Mouse (Mus musculus) intestine, embryonic 16.5 days (tissue): ENCODE data around the gene Timm13. TPM values are rescaled to one million over a fixed set of nuclear protein-coding genes. Genes with fewer than 3 reads are reported as not detected.

Experiments
- ATAC-seq: fragments of 200-750 bp; cut with Nextera tagmentation; 2 replicates; pipeline ENCODE4 v1.8.0; 2017; ENCODE audit warnings: moderate TSS enrichment, moderate library complexity
- H3K27ac ChIP-seq: fragments of 300-500 bp; sonication (generic); 2 replicates; pipeline ENCODE4 v1.5.1; 2014; ENCODE audit warnings: mild to moderate bottlenecking, low read length
- H3K27me3 ChIP-seq: fragments of 300-500 bp; sonication (generic); replicated peaks from 2 replicates; pipeline ENCODE4 v1.6.1; 2014; ENCODE audit warnings: low read length, control low read depth, mixed read lengths; ENCODE audit not compliant: control insufficient read depth, insufficient read depth
- H3K36me3 ChIP-seq: fragments of 300-500 bp; sonication (generic); 2 replicates; pipeline ENCODE4 v1.6.1; 2014; ENCODE audit warnings: low read length, control low read depth; ENCODE audit not compliant: control insufficient read depth, insufficient read depth
- H3K4me1 ChIP-seq: fragments of 300-500 bp; sonication (generic); 2 replicates; pipeline ENCODE4 v1.6.1; 2014; ENCODE audit warnings: low read length, control low read depth, mixed read lengths; ENCODE audit not compliant: control insufficient read depth, insufficient read depth
- H3K4me2 ChIP-seq: fragments of 300-500 bp; sonication (generic); 2 replicates; pipeline ENCODE4 v1.6.1; 2014; ENCODE audit warnings: low read depth, low read length, control low read depth
- H3K4me3 ChIP-seq: fragments of 300-500 bp; sonication (generic); 2 replicates; pipeline ENCODE4 v1.5.1; 2014; ENCODE audit warnings: mild to moderate bottlenecking, low read length
- H3K9ac ChIP-seq: fragments of 300-500 bp; sonication (generic); 2 replicates; pipeline ENCODE4 v1.6.1; 2014; ENCODE audit warnings: low read depth, low read length
- H3K9me3 ChIP-seq: fragments of 300-500 bp; sonication (generic); 2 replicates; pipeline ENCODE4 v1.6.1; 2016; ENCODE audit warnings: low read length, control low read depth; ENCODE audit not compliant: control insufficient read depth
- WGBS: fragments of 180-500 bp; shearing (Covaris S2); extraction: QIAGEN DNeasy Blood & Tissue Kit; methylation state at CpG from one replicate; pipeline ENCODE4 v1.1.7; 2014; 5-methylcytosine and 5-hydroxymethylcytosine counted together
- polyA plus RNA-seq: library from polyadenylated mRNA; unstranded; fragments of >200 nt; fragmentation: Nextera tagmentation; extraction: Ambion mirVana; gene quantifications from 2 replicates; pipeline ENCODE4 v1.2.1, GENCODE M21; 2015

Timm13 gene
- polyA plus RNA-seq, 1 experiment from 2014 or later: 410 TPM

DNA sequence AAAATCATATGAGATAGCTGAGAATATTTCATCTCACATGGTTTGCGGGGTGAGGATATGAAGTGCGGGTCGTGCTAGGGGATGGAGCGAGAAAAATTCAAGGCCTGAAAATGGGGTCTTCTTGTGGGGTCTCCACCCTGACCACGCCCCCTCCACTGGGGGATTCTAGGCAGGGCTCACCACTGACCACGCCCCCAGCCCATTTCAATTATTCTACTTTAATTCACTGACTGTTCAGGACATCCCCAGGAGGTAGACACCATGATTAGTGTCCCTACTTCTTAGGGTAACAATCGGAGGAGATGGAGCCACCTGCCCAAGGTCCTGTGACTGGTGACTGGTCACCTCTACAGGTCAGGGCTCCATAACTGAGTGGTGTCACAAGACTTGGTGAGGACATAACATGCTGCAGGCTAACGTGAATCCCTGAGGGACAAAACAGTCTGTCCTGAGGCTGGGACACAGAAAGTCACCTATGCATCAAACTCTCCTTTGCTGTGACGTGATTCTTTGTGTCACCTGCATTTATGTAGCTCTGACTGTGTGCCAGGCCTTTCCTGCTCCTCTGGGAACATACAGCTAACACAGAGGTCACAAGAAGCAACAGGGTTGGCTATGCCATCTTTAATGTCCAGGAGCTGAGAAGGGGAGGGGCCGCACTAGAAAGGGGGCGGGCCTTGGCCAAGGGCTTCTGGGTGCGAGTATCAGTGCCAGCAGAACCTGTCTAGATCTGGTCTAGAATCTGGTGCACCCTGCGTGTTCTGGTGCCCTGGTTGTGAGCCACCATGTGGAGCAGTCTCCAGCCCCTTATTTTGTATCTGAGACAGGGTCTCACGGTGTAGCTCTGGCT is 33.6 kb upstream of the Timm13 start:
- 0 out of 2 replicates have a peak overlapping the region, but pooled peaks have one; percentile 90 for H3K4me2 ChIP-seq
- H3K27ac ChIP-seq: peak overlapping the region; percentile 45; the same call in 1 of the 2 replicates
- no peaks in the 10 kb centered on the region; the same call in 1 of the 2 replicates for H3K36me3 ChIP-seq
- no peaks in the 10 kb centered on the region for H3K9me3 ChIP-seq
- no peak for ATAC-seq
- WGBS: 53% methylated on average over 14 of the region's 14 CpGs
- 0 out of 2 replicates have a peak, but pooled peaks cover 3% of the 10 kb centered on the region for H3K27me3 ChIP-seq
- peaks cover 78% of the 10 kb centered on the region for H3K4me1 ChIP-seq
- H3K9ac ChIP-seq: no peak overlapping the region
- no peak overlapping the region for H3K4me3 ChIP-seq

GRCm38 (mm10) chr10:80933421-80933979 is 32.7 kb upstream of the Timm13 start:
- WGBS: 3% methylated on average over 21 of the region's 21 CpGs
- no peaks in the 10 kb centered on the region; the same call in 1 of the 2 replicates for H3K36me3 ChIP-seq
- H3K27ac ChIP-seq: peak overlapping the region; percentile 45
- H3K4me2 ChIP-seq: peak overlapping the region; percentile 90
- ATAC-seq: no peak
- 0 out of 2 replicates have a peak, but pooled peaks cover 3% of the 10 kb centered on the region for H3K27me3 ChIP-seq
- H3K9me3 ChIP-seq: no peaks in the 10 kb centered on the region
- H3K4me3 ChIP-seq: peak overlapping the region; percentile 68; the same call in 1 of the 2 replicates
- peaks cover 70% of the 10 kb centered on the region for H3K4me1 ChIP-seq
- 0 out of 2 replicates have a peak overlapping the region, but pooled peaks have one; percentile 74 for H3K9ac ChIP-seq

GRCm38 (mm10) chr10:80932700-80933420 is 32.1 kb upstream of the Timm13 start:
- Histone ChIP-seq H3K9me3 (no peaks in the 10 kb centered on the region), H3K4me2 (peak overlapping the region; percentile 90), H3K27ac (peak overlapping the region; percentile 45), H3K36me3 (no peaks in the 10 kb centered on the region; the same call in 1 of the 2 replicates), H3K4me3 (peak overlapping the region; percentile 68), H3K4me1 (peaks cover 64% of the 10 kb centered on the region), H3K9ac (peak overlapping the region; percentile 74), H3K27me3 (0 out of 2 replicates have a peak, but pooled peaks cover 3% of the 10 kb centered on the region)
- WGBS: 3% methylated on average over 17 of the region's 17 CpGs
- no peak for ATAC-seq

DNA sequence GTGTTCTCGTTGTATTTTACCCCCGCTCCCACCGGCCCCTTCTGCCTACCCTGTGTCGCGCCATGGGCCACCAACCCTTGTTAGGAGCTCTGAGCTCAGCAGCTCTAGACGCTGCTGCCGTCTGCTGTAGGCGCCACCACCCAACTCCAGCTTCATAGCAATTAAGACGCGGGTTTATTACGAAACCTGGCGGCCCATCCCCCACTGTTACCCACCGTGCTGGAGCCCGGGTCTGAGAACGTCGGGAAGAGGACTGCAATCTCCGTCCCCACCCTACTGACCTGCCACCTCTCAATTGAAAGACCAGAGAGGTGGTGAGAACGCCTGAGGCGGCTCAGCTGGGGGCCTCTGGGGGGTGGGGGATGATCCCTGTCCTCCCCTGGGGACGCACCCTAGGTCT is 31.4 kb upstream of the Timm13 start:
- Histone ChIP-seq H3K4me2 (peak overlapping the region; percentile 90), H3K9ac (peak overlapping the region; percentile 74), H3K36me3 (no peaks in the 10 kb centered on the region; the same call in 1 of the 2 replicates), H3K4me1 (peaks cover 58% of the 10 kb centered on the region), H3K4me3 (peak overlapping the region; percentile 68), H3K27ac (peak overlapping the region; percentile 45; the same call in 1 of the 2 replicates), H3K9me3 (no peaks in the 10 kb centered on the region), H3K27me3 (0 out of 2 replicates have a peak, but pooled peaks cover 3% of the 10 kb centered on the region)
- ATAC-seq: no peak
- 3% methylated on average over 20 of the region's 20 CpGs for WGBS

DNA sequence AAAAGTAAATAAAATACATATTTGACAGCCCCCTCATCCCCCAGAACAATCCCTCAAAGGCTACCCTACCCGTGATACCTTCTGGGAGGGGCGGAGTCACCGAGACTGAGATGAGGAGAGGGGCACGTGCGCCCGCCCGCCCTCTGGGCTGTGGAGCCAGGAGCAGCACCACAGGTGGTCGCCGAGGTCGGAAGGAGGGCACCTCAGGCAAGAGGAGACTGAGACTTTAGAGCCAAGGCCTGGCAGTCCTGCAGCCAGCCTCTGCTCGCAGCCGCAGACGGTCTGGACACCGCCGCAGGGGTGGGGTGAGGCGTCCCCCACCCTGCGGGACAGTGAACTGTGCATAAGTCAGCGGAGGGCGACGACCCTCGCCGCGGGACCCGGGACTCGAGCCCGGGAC is 30.9 kb upstream of the Timm13 start:
- Histone ChIP-seq H3K4me2 (peak overlapping the region; percentile 90), H3K27ac (no peak overlapping the region), H3K27me3 (0 out of 2 replicates have a peak, but pooled peaks cover 3% of the 10 kb centered on the region), H3K9ac (peak overlapping the region; percentile 74), H3K36me3 (no peaks in the 10 kb centered on the region; the same call in 1 of the 2 replicates), H3K9me3 (no peaks in the 10 kb centered on the region), H3K4me3 (peak overlapping the region; percentile 68), H3K4me1 (peaks cover 52% of the 10 kb centered on the region)
- WGBS: 8% methylated on average over 26 of the region's 26 CpGs
- no peak for ATAC-seq

DNA sequence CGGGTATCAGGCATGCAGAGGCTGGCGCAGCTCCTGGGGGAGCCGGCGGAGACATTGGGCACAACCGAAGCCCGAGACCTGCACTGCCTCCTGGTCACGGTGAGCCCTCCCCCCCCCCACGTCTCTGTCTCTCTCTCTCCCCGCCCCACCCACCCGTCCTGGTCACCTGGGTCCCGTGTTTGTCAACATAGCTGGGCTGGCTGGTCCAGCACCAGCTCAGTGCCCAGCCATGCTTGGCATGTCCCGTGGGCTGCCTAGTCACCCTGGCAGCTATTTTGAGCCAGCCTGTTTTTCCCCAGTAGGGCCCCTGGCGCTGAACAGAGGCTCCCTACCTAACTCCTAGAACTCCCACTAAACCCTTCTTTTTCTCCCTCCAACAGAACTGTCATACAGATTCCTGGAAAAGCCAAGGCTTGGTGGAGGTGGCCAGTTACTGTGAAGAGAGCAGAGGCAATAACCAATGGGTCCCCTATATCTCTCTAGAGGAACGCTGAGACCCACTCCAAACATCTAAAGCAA is 30.4 kb upstream of the Timm13 start:
- no peak for ATAC-seq
- no peaks in the 10 kb centered on the region; the same call in 1 of the 2 replicates for H3K36me3 ChIP-seq
- 0 out of 2 replicates have a peak, but pooled peaks cover 3% of the 10 kb centered on the region for H3K27me3 ChIP-seq
- H3K9me3 ChIP-seq: no peaks in the 10 kb centered on the region
- H3K9ac ChIP-seq: peak overlapping the region; percentile 74
- peaks cover 48% of the 10 kb centered on the region for H3K4me1 ChIP-seq
- H3K4me2 ChIP-seq: peak overlapping the region; percentile 90
- 12% methylated on average over 14 of the region's 14 CpGs for WGBS
- peak overlapping the region; percentile 68 for H3K4me3 ChIP-seq
- H3K27ac ChIP-seq: no peak overlapping the region

DNA sequence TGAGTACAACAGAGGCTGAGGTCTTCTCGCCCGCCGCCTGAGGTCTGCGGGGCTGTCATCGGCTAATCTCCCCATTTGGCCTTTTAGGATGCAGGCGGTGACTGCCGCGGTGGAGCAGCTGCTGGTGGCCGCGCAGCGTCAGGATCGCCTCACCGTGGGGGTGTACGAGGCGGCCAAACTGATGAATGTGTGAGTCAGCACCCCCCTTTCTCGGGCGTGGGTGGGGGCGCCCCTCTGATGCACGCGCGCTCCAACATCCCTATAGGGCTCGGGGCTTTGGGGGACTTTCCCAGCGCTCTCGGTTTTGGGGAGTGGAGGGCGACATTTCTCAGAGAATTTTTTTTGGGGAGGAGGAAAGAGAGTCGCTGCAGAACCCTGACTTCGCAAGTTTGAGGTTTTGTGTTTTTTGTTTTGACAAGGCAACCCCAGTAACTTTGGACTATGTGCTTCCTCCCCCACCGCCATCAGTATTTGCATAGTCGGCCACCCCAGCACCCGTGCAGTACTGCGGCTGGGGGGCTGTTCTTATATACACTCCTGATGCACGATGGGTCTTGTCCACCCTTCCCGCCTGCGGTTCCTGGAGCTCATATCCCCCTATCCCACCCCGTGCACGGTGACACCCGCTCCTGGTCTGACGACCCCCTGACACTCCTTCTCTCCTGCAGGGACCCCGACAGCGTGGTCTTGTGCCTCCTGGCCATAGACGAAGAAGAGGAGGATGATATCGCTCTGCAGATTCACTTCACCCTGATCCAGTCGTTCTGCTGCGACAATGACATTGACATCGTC is 29.8 kb upstream of the Timm13 start:
- Histone ChIP-seq H3K9me3 (no peaks in the 10 kb centered on the region), H3K4me3 (peak overlapping the region; percentile 68), H3K27me3 (0 out of 2 replicates have a peak, but pooled peaks cover 3% of the 10 kb centered on the region), H3K9ac (peak overlapping the region; percentile 74), H3K4me1 (peaks cover 41% of the 10 kb centered on the region), H3K36me3 (no peaks in the 10 kb centered on the region; the same call in 1 of the 2 replicates), H3K27ac (peak overlapping the region; percentile 47), H3K4me2 (peak overlapping the region; percentile 90)
- WGBS: under 1% methylated on average over 45 of the region's 45 CpGs
- peak; percentile 1; the same call in 1 of the 2 replicates for ATAC-seq
